Mouse (Mus musculus) right cerebral cortex, postnatal 10 days (tissue): ENCODE results near the gene Tpbg.
A peak's percentile ranks its signal among the peaks of the same experiment; 100 is the strongest.
"Not testable (repeated sequence)": the region's sequence is repeated elsewhere in the genome, so short reads cannot be mapped to it uniquely, and the experiment has no call there.

ENCODE experiments used
- DNase-seq, 2 experiments: peaks; one replicate each; pipeline ENCODE4 v3.0.0; 2021; ENCODE audit warnings: low spot score in 2 of 2

Gene Tpbg

GRCm38 (mm10) chr9:85842351-85843011, at the start of gene Tpbg:
Gene Tpbg (plus strand): TSS chr9:85842380.
- DNase-seq = peak; percentile 45 to 66

DNA sequence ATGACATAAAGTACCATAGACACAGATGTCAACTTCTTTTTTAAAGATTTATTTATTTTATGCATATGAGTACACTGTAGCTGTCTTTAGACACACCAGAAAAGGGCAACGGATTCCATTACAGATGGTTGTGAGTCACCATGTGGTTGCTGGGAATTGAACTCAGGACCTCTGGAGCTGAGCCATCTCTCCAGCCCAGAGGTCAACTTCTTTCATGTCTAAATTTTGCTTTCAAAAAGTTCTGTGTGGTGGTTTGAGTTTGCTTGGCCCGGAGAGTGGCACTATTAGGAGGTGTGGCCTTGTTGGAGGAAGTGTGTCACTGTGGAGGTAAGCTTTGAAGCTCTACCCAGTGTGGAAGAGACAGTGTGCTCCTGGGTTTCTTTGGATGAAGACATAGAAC, 40.2 kb upstream of the Tpbg start:
- DNase-seq = not testable (repeated sequence)

DNA sequence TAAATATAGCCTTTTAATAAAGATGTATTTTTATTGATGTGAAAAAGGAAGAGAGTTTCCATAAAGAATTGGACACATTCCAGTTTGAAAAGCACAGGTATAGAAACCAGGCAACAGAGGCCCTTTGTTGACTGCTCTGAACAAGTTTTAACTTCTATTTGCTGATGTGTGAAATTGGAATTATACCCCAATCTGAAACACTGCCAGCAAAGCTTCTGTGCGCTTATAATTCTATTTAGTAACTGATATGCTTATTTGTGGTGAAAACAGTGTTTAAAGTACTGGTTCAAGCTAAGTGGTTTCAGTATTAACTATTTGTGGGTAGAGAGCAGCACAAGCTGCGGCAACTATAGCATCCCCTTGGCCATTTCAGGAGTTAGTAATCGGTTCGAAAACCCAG, 39.6 kb upstream of the Tpbg start:
- no peak for DNase-seq

GRCm38 (mm10) chr9:85806411-85806810, 35.8 kb upstream of the Tpbg start:
- DNase-seq = no peak

DNA sequence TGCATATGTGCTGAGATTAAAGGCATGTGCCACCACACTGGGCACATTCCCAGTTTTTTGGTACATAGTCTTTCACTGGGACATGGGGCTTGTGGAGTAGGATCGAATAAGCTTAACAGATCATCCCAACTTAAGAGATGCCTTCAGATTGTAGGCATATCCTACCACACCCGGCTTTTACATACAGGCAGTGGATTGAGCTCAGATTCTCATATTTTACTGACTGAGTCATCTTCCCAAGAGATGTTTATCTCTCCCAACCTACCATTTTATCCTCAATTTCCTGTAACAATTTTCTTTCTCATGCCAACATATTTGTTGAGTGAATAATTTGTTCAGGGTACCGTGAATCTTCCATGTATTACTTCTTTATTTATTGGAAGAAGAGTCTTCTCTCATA, 32.9 kb upstream of the Tpbg start:
- DNase-seq = no peak

GRCm38 (mm10) chr9:85820829-85821228, 21.4 kb upstream of the Tpbg start:
- DNase-seq = no peak

- DNase-seq = peak; percentile 30 to 39
Measured at GRCm38 (mm10) chr9:85835521-85836425, 6.4 kb upstream of the Tpbg start.

DNA sequence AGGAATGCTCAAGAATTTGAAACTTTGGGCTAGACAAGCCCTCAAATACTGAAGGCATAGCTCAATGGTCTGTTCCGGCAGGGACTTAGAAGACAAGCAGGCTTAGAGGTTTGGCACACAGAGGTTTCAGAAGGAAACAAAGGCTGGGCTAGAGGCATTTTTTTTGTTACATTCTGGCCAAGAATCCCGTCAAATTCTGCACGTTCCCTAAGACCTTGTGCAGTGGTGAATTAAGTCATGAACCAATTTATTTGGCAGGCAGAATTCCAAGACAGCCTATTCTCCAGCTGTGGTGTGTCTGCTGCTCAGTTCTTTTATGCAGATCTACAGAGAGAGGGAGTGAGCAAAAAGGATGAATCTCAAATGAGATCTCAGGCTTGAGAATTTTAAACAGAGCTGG, 2.6 kb upstream of the Tpbg start:
- DNase-seq = no peak

- peak; percentile 44 to 56 for DNase-seq
Measured at GRCm38 (mm10) chr9:85841891-85842290, 289 bp upstream of the Tpbg start.

DNA sequence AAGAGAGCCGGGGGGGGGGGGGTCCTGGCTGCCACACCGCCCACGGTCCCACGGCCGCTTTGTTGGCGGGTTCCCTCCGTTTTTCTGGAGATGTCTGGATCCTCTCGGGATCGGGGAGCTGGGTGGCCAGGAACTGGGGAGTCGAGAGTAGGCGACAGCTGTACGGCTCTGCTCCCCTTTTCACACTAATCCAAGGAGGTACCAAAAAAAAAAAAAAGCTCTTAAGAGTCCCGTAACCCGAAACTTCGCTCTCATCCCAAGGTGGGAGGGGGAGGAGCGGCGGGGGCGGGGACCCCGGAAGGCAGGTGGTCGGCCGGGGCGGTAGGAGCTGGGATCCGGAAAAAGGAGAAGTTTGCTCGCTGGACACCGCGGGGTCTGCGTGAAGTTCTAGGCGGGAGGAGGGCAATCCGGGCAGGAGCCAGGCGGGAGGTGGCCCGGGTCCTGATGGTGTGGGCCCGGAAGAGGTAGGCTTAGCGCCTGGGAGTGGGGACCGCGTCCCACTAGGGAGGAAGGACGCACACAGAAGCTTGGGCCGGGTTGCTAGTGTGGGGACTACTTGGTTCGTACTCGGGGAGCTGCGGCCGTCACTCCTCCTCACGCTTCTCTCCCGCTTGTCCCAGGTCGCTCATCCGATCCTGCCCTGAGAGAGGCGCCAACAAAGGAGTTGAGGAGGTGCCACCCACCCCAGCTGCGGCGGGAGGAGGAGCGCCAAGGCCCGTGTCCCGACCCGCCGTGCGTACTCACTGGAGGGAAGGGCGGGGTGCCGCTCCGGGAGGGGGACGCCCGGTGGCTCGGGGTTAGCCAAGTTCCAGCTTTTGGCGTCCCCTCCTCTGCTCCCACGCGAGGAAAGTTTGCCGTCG, 1.1 kb downstream of the Tpbg start:
- peak; percentile 49 to 52 for DNase-seq

GRCm38 (mm10) chr9:85843891-85844646, 1.9 kb downstream of the Tpbg start:
- DNase-seq = no peak

DNA sequence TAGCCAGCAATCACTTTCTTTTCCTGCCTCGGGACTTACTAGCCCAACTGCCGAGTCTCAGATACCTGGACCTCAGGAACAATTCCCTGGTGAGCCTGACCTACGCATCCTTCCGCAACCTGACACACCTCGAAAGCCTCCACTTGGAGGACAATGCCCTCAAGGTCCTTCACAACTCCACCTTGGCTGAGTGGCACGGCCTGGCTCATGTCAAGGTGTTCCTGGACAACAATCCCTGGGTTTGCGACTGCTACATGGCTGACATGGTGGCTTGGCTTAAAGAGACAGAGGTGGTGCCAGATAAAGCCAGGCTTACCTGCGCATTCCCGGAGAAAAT, 2.4 kb downstream of the Tpbg start:
- DNase-seq = no peak

DNA sequence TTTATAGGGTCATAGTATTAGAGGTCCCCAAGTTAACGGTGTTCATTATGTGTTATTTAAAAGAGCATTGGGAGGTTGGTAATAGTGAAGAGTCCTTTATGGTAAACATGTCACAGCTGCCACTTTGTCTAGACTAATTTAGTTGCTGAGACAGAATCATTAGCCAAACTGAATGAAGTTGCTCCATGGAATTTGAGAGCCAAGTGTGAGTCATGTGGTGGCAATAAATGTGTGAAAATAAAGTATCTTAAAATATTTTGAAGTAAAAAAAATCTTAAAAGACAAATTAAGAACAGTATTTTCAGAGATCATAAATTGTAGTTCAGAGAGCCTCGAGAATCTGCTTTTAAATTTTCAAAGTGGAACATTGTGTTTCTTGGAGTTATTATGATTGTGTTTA, 4.0 kb downstream of the Tpbg start:
- no peak for DNase-seq

- DNase-seq = no peak
Measured at GRCm38 (mm10) chr9:85854780-85855179, 12.6 kb downstream of the Tpbg start.

DNA sequence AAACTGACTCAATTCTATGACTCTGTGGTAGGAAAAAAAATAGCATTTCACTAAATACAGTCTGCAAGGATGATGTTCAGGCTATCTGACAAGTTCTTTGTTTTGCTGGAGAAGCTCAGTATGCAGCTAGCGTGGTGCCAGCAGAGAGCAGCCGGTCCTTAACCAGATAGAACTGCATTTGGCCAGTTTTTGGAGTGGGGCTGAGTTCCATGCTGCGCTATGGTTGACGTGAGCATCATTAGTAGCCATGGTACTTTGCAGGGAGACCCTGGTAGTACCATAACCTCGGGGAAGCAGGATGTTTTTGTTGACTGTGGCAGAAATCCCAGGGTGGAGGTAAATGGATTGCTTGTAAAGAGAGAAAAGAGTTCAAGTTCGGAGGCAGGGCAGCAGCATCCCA, 14.3 kb downstream of the Tpbg start:
- DNase-seq = no peak

DNA sequence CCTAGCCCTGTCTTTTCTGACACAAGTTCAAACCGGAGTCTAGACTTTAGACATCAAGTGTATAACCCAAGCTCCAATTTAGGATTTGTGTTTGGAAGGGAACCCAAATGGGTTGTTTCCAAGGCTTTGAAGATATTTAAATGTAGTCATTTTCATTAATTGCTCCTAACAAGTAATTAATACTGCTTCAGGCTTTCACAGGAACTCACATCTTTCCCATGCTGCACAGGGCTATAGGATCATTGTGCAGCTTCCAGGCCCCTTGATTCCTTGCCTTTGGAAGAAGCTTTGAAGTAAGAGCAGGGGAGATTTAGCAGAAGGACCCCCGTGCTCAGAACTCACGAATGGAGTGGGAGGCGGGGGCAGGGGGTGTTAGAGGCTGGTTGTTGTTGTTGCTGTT, 18.9 kb downstream of the Tpbg start:
- DNase-seq = no peak

DNA sequence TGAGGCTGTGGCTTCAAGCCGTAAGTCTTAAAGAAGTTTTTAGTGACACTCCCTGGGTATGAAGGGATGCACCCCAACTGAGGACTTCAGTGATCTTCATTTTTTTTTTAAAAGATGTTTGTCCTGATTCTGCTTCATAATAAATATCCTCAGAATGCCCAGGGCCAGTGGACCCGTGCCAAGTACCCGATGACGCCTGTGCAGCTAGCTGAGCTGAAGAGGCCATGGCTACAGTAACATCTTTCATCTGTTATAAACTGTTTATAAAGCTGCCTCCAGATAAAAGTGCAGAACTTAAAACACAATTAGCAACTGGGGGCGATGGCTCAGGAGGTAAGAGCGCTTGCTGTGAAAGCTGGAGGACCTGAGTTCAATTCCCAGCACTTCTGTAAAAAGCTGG, 20.4 kb downstream of the Tpbg start:
- no peak for DNase-seq

- DNase-seq = no peak
Measured at GRCm38 (mm10) chr9:85872908-85873307, 30.7 kb downstream of the Tpbg start.

- DNase-seq = peak; percentile 23 to 29
Measured at GRCm38 (mm10) chr9:85893681-85894080, 51.5 kb downstream of the Tpbg start.
